Mouse (Mus musculus): ENCODE measurements around the gene Fbxo10. TPM values are rescaled to one million over a fixed set of nuclear protein-coding genes. Genes with fewer than 3 reads are reported as not detected.
"Not testable (repeated sequence)": the region's sequence is repeated elsewhere in the genome, so short reads cannot be mapped to it uniquely, and the experiment has no call there.

Gene Fbxo10
- polyA plus RNA-seq, 1 experiment = 5.2 TPM

- H3K4me1 ChIP-seq (ENCODE audit: control insufficient read depth, insufficient read depth, insufficient read length) = no peaks in the 10 kb centered on the region; the same call in 1 of the 2 replicates
- no peak overlapping the region for H3K4me3 ChIP-seq (ENCODE audit: extremely low read depth, insufficient read depth, insufficient read length)
- TF ChIP-seq CTCF (IDR thresholded peaks at IDR 0.05; ENCODE audit: extremely low read depth, insufficient read depth, insufficient read length, insufficient replicate concordance) = no peak
- TF ChIP-seq POLR2A (IDR thresholded peaks at IDR 0.05; ENCODE audit: low read depth, low read length) = no peak
- WGBS = 83% methylated on average over 3 of the region's 3 CpGs
- DNase-seq (ENCODE audit: low read depth in 1 of 2, low spot score in 2 of 2) = no peak
- H3K27ac ChIP-seq (ENCODE audit: insufficient read depth, low read length) = no peak overlapping the region
- H3K27me3 ChIP-seq (ENCODE audit: control insufficient read depth, insufficient read depth, low read length) = no peaks in the 10 kb centered on the region
- H3K36me3 ChIP-seq (ENCODE audit: control insufficient read depth, insufficient read depth, low read length) = no peaks in the 10 kb centered on the region
Measured at GRCm38 (mm10) chr4:45005452-45005851, 79.0 kb downstream of the Fbxo10 start.

- Histone ChIP-seq H3K27ac (ENCODE audit: insufficient read depth, low read length) (no peak overlapping the region), H3K36me3 (ENCODE audit: control insufficient read depth, insufficient read depth, low read length) (no peaks in the 10 kb centered on the region; the same call in 1 of the 2 replicates), H3K4me3 (ENCODE audit: extremely low read depth, insufficient read depth, insufficient read length) (no peak overlapping the region), H3K27me3 (ENCODE audit: control insufficient read depth, insufficient read depth, low read length) (no peaks in the 10 kb centered on the region), H3K4me1 (ENCODE audit: control insufficient read depth, insufficient read depth, insufficient read length) (peaks cover 2% of the 10 kb centered on the region)
- TF ChIP-seq POLR2A (IDR thresholded peaks at IDR 0.05; ENCODE audit: low read depth, low read length) = no peak
- TF ChIP-seq CTCF (IDR thresholded peaks at IDR 0.05; ENCODE audit: extremely low read depth, insufficient read depth, insufficient read length, insufficient replicate concordance) = no peak
- DNase-seq (ENCODE audit: low read depth in 1 of 2, low spot score in 2 of 2) = no peak
- 84% methylated on average over 6 of the region's 6 CpGs for WGBS
Measured at GRCm38 (mm10) chr4:45000001-45000400, 84.4 kb downstream of the Fbxo10 start.

- no peaks in the 10 kb centered on the region for H3K27me3 ChIP-seq (ENCODE audit: control insufficient read depth, insufficient read depth, low read length)
- H3K4me1 ChIP-seq (ENCODE audit: control insufficient read depth, insufficient read depth, insufficient read length) = peaks cover 2% of the 10 kb centered on the region
- no peak for DNase-seq (ENCODE audit: low read depth in 1 of 2, low spot score in 2 of 2)
- no peak overlapping the region for H3K27ac ChIP-seq (ENCODE audit: insufficient read depth, low read length)
- TF ChIP-seq CTCF (IDR thresholded peaks at IDR 0.05; ENCODE audit: extremely low read depth, insufficient read depth, insufficient read length, insufficient replicate concordance) (no peak), POLR2A (IDR thresholded peaks at IDR 0.05; ENCODE audit: low read depth, low read length) (no peak)
- H3K36me3 ChIP-seq (ENCODE audit: control insufficient read depth, insufficient read depth, low read length) = peaks cover 12% of the 10 kb centered on the region
- WGBS = 85% methylated on average over 3 of the region's 3 CpGs
- H3K4me3 ChIP-seq (ENCODE audit: extremely low read depth, insufficient read depth, insufficient read length) = no peak overlapping the region
Measured at GRCm38 (mm10) chr4:44998071-44998470, 86.3 kb downstream of the Fbxo10 start.

GRCm38 (mm10) chr4:44994776-44995175, 89.6 kb downstream of the Fbxo10 start:
- Histone ChIP-seq H3K27ac (ENCODE audit: insufficient read depth, low read length) (no peak overlapping the region), H3K36me3 (ENCODE audit: control insufficient read depth, insufficient read depth, low read length) (peaks cover 20% of the 10 kb centered on the region), H3K4me1 (ENCODE audit: control insufficient read depth, insufficient read depth, insufficient read length) (peaks cover 2% of the 10 kb centered on the region)

GRCm38 (mm10) chr4:44993847-44994246, 90.6 kb downstream of the Fbxo10 start:
- peaks cover 20% of the 10 kb centered on the region for H3K36me3 ChIP-seq (ENCODE audit: control insufficient read depth, insufficient read depth, low read length)
- no peaks in the 10 kb centered on the region for H3K4me1 ChIP-seq (ENCODE audit: control insufficient read depth, insufficient read depth, insufficient read length)
- TF ChIP-seq CTCF (IDR thresholded peaks at IDR 0.05; ENCODE audit: extremely low read depth, insufficient read depth, insufficient read length, insufficient replicate concordance) (no peak), POLR2A (IDR thresholded peaks at IDR 0.05; ENCODE audit: low read depth, low read length) (no peak)

More at GRCm38 (mm10) chr4:44994776-44995175, 89.6 kb downstream of the Fbxo10 start:
- DNase-seq (ENCODE audit: low read depth in 1 of 2, low spot score in 2 of 2) = no peak
- H3K4me3 ChIP-seq (ENCODE audit: extremely low read depth, insufficient read depth, insufficient read length) = no peak overlapping the region
- TF ChIP-seq POLR2A (IDR thresholded peaks at IDR 0.05; ENCODE audit: low read depth, low read length) (no peak), CTCF (IDR thresholded peaks at IDR 0.05; ENCODE audit: extremely low read depth, insufficient read depth, insufficient read length, insufficient replicate concordance) (no peak)
- WGBS = 95% methylated on average over 18 of the region's 18 CpGs
- no peaks in the 10 kb centered on the region for H3K27me3 ChIP-seq (ENCODE audit: control insufficient read depth, insufficient read depth, low read length)

GRCm38 (mm10) chr4:44993179-44993578, 91.2 kb downstream of the Fbxo10 start:
- DNase-seq (ENCODE audit: low read depth in 1 of 2, low spot score in 2 of 2); H3K27ac ChIP-seq (ENCODE audit: insufficient read depth, low read length): not testable (repeated sequence)
- WGBS = 94% methylated on average over 14 of the region's 14 CpGs

More at GRCm38 (mm10) chr4:44993847-44994246, 90.6 kb downstream of the Fbxo10 start:
- Histone ChIP-seq H3K27ac (ENCODE audit: insufficient read depth, low read length) (no peak overlapping the region), H3K4me3 (ENCODE audit: extremely low read depth, insufficient read depth, insufficient read length) (no peak overlapping the region), H3K27me3 (ENCODE audit: control insufficient read depth, insufficient read depth, low read length) (no peaks in the 10 kb centered on the region)
- 89% methylated on average over 9 of the region's 9 CpGs for WGBS
- DNase-seq (ENCODE audit: low read depth in 1 of 2, low spot score in 2 of 2) = no peak

GRCm38 (mm10) chr4:44992330-44992729, 92.1 kb downstream of the Fbxo10 start:
- not testable (repeated sequence) for H3K27ac ChIP-seq (ENCODE audit: insufficient read depth, low read length); DNase-seq (ENCODE audit: low read depth in 1 of 2, low spot score in 2 of 2); H3K4me3 ChIP-seq (ENCODE audit: extremely low read depth, insufficient read depth, insufficient read length); H3K27me3 ChIP-seq (ENCODE audit: control insufficient read depth, insufficient read depth, low read length); H3K4me1 ChIP-seq (ENCODE audit: control insufficient read depth, insufficient read depth, insufficient read length)
- WGBS = 88% methylated on average over 11 of the region's 11 CpGs
- H3K36me3 ChIP-seq (ENCODE audit: control insufficient read depth, insufficient read depth, low read length) = peaks cover 20% of the 10 kb centered on the region

More at GRCm38 (mm10) chr4:44993179-44993578, 91.2 kb downstream of the Fbxo10 start:
- H3K4me1 ChIP-seq (ENCODE audit: control insufficient read depth, insufficient read depth, insufficient read length); H3K27me3 ChIP-seq (ENCODE audit: control insufficient read depth, insufficient read depth, low read length); H3K4me3 ChIP-seq (ENCODE audit: extremely low read depth, insufficient read depth, insufficient read length): not testable (repeated sequence)
- H3K36me3 ChIP-seq (ENCODE audit: control insufficient read depth, insufficient read depth, low read length) = peaks cover 20% of the 10 kb centered on the region

All from spleen, adult 2 months (tissue).